Mouse (Mus musculus): Measurements from ENCODE around the gene Abcg8.

Gene Abcg8

GRCm38 (mm10) chr17:84675951-84676366, at the start of gene Abcg8:
TSS of gene Abcg8 (plus strand) at chr17:84676302.
- no peak for DNase-seq (ENCODE audit: low read depth, low spot score)

GRCm38 (mm10) chr17:84626857-84627305, 49.2 kb upstream of the Abcg8 start:
- DNase-seq (ENCODE audit: low read depth, low spot score): no peak

DNA sequence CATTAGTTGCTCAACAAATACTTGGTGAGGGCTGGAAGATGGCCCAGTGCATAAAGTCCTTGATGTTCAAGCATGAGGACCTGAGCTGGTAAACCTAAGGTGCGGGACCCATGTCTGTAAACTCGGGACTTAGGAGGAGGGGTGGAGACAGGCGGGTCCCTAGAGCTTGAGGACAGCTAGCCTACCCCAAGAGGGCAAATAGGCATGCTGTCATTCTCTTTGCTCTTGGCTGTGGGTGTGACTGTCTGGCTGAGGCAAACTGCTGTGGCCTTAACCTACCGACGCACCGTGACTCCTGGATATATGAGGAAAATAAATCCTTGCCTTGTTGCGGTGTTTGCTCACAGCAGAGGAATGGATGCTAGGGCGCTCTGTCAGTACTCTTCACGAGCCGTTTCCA, 48.4 kb upstream of the Abcg8 start:
- no peak for DNase-seq (ENCODE audit: low read depth, low spot score)

- DNase-seq (ENCODE audit: low read depth, low spot score): no peak
These were observed 47.5 kb upstream of the Abcg8 start for GRCm38 (mm10) chr17:84628611-84629010.

DNA sequence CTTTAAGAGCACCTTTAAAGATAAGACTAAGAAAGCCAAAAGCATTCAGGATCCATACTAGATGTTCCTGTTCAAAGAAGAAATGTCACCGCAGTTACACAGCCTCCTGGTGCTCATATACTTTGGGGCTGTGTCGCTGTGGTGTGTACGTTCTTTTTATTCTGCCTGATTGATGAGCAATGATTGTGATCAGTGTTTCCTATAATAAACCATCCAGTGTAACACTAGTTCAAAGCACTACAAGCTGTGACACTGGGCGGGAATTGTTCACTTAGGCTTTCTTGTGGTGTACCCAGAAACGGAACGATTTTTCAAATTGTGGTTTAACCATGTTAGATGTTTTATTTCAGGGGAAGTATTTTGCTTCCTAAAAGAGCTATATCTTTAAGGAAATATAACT, 44.3 kb upstream of the Abcg8 start:
- no peak for DNase-seq (ENCODE audit: low read depth, low spot score)

DNA sequence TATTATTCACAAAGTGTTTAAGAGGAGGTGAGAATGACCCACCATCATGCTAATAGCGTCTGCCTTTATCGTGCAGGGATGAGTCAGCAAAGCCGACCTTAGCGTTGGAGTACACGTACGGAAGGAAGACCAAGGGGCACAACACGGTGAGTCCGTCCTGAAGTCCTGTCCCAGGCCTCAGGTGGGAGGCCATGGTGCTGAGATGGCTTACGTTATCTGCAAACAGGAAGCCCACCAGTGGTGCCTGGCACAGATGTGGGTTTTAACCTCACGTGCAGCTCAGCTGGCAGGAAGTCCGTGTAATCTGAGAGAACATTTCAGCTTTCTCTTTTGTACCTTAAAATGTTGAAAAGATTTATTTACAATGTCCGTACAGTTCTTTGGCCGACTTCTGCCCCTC, 42.7 kb upstream of the Abcg8 start:
- peak; percentile 66 for DNase-seq (ENCODE audit: low read depth, low spot score)

DNA sequence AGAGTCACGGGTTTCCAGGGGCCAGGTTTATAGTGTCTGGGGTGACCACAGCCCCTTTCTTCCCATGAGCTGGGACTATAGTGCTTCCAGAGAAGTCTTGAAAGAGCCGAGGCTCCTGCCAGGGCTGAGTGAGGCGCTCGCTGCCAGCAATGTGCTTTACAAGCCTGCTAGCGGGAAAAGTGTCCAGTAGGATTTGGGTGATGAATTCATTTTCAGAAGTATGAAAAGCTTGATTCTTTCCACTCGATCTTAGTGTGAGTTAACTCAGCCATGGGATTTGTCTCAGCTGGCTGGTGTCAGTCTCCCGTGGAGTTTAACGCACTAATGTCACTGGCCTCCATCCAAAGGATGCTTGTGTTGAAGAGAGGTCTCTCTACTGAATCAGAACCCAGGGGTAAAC, 39.8 kb upstream of the Abcg8 start:
- no peak for DNase-seq (ENCODE audit: low read depth, low spot score)

DNA sequence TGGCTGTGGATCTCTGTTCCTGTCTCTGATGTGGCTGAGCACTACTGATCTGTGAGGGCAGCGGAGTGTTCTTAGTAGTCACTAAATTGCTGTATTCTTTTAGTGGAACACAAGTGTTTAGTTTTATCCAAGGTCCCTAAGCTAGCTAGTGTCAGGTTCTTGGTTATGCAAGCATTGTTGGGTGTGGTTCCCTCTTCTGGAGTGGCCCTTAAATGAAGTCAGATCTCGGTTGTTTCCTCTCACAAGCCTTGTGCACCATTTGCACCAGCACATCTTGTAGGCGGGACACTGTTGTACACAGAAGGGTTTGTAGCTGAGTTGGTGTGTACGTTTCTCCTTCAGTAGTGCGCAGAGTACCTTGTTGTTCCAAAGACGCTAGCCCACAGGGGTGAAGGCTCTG, 38.1 kb upstream of the Abcg8 start:
- DNase-seq (ENCODE audit: low read depth, low spot score): no peak

GRCm38 (mm10) chr17:84639796-84640378, 36.2 kb upstream of the Abcg8 start:
- no peak for DNase-seq (ENCODE audit: low read depth, low spot score)

DNA sequence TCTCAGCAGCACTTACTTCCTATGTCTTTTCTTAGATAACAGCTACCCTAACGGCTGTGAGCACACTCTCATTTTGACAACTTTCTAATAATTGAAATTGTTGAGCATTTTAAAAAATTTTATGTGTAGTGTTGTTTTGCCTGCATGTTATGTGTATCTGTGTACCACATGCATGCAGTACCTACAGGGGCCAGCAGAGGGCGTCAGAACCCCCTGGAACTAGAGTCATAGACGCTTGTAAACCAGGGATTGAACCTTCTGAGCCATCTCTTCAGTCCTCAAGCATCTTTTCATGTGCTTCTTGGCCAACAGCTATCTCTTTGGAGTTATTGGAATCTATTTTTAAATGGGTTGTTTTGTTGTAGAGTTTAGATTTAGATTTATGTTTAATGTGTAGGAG, 34.2 kb upstream of the Abcg8 start:
- DNase-seq (ENCODE audit: low read depth, low spot score): peak; percentile 57

GRCm38 (mm10) chr17:84642324-84642723, 33.8 kb upstream of the Abcg8 start:
- no peak for DNase-seq (ENCODE audit: low read depth, low spot score)

DNA sequence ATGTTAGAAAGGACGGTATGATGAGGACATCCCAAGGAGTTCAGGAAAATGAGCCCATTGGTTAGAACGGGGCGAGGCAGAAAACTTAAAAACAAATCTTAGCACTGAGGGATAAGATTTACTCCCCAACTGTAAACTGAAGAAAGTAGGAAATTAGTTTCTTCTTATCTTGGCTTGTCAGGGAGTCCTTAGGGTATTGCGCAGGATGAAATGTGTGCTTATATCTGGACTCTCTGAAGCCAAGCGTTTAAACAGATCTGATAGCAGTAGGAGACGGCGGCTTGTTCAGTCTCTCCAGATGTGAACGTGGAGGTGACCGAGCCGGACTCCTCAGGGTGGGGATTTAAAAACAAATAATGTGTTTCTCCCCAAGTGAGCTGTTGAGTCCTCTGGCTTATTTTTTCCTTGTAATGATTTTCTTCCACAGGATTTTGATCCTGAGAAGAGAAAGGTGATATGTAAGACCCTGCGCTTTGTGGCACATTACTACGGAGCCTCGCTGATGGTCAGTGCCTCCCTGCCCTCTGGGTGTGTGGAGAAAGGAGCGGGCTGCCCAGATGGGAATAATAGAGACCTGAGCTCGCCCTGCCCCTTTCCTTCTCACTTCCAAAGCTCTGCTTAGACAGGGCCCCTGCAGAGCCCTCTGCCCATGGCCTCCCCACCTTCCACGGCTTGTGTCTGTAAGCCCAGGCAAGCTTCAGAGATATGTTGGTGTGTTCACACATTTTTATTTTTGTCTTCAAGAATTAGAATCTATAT, 31.6 kb upstream of the Abcg8 start:
- no peak for DNase-seq (ENCODE audit: low read depth, low spot score)

DNA sequence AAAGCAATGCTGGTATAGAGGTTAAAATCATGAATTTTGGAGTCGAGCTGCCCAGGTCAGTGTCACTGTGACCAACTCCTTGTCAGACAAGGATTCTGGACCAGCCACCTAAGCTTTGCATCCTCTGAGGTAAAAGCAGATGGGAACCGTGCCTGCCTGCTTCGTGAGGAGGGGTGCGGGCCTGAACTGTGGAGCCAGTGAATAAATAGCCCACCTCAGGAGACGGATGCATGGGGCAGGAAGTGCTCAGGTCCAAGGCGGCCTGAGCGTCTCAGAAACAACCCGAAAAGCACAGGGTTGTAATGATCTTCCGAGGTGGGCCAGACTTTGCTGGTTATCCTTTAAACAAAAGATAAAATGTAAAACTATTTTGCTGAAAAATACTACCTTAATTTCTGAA, 31.0 kb upstream of the Abcg8 start:
- no peak for DNase-seq (ENCODE audit: low read depth, low spot score)

DNA sequence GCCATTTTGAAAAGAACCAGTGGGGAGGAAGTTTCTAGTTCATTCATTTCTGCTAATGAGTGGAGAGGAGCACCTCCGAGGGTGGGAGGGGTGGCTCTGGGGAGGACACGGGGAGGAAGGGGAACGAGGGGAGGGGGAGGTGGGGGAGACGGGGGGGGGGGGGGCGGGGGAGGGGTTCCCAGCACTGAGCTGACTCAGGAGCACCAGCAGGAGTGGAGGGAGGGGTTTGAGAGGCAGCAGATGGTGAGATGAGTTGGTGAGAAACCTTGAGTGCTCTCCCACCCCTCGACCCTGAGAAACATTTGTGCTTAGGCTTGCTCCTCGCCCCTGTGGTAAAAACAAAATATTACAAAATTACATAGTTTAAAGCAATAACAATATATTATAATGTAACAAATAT, 30.2 kb upstream of the Abcg8 start:
- DNase-seq (ENCODE audit: low read depth, low spot score): no peak

DNA sequence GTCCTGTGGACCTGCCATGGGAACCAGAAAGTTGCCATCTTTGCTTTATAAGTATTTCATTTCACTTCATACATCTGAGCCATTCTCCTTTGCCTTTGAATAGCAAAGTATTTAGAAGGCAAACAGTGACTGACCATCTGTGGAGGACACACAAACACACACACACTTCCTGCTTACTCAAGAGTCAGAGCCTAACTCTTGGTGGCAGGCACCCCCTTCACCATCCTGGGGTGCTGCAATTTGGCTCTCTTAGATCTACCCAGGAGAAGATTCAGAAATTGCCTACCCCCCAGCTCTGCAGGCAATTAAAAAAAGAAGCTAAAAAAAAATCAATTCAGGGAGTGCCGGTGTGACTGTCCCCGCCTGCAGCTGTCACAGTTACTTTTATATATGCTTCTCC, 29.6 kb upstream of the Abcg8 start:
- no peak for DNase-seq (ENCODE audit: low read depth, low spot score)

GRCm38 (mm10) chr17:84647630-84648029, 28.5 kb upstream of the Abcg8 start:
- no peak for DNase-seq (ENCODE audit: low read depth, low spot score)

DNA sequence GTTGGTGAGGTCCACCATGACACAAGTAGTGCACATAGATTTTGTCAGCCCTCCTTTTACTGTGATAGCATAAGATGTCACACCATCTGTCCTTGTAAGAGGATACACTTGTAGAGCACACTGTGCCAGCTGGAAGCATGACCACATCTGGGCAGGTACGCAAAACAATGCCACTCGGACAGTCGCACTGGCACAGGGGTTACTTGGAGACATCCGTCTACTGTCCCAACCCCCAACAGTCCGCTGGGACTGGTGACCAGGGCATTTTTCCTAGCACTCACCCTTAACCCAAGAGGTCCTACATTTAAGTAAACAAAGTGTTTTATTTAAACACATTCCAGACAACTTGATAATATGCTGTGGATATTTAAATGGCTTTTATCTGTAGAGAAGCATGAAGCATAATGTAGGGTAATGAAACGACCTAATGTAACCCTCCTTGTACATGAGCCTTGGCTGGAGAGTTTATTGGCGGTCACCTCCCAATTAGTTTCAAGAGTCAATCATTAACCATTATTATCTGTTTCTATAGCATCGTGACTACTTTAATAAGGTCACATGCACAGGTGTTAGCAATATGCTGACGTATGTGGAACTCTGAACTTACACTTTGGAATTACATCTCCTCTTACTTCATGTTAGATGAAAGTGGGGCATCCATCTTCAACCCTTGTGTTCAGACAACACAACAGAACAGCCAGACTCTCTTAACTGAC, 25.6 kb upstream of the Abcg8 start:
- DNase-seq (ENCODE audit: low read depth, low spot score): no peak

DNA sequence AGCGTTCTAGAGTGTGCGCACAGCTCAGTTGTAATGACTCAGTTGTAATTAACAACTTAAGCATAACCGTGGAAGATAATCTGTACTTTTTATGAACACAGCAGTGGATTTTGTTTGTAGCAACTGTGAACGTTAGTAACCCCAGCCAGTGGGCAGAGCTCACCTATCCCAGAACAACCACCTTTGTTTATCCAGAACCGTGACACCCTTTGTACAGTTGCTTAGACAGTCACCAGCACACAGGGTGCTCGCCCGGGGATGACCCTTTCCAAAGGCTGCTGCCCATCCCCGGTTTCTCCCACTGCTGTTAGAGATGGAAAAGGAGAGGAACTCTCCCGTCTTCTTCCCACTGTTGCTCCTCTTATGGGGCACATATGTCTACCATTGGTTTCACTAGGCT, 22.6 kb upstream of the Abcg8 start:
- no peak for DNase-seq (ENCODE audit: low read depth, low spot score)

GRCm38 (mm10) chr17:84656205-84656604, 19.9 kb upstream of the Abcg8 start:
- DNase-seq (ENCODE audit: low read depth, low spot score): no peak

- no peak for DNase-seq (ENCODE audit: low read depth, low spot score)
These were observed 19.3 kb upstream of the Abcg8 start for GRCm38 (mm10) chr17:84656653-84657421.

- DNase-seq (ENCODE audit: low read depth, low spot score): no peak
These were observed 18.7 kb upstream of the Abcg8 start for GRCm38 (mm10) chr17:84657422-84657732.

DNA sequence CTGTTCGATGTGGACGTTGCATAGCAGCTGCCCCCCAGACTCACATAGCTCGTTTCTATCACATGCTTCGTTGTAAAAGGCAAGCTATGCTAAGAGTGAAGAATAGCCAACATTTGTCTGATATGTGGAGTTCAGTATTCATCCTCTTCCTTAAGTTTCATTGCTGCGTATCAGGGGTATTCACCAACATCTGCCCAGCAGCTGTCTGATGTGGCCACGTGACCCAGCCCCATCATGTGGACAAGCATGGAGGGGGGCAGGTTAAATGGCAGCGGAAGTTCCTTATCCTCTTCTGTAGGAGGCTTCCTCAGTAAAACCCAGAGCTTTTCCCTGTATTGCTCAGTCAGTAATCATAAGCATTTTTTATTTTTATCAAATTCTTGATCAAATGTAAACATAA, 18.3 kb upstream of the Abcg8 start:
- DNase-seq (ENCODE audit: low read depth, low spot score): no peak

All from CD4-positive, CD25-positive, alpha-beta regulatory T cell, adult 2 months (primary cell).